In genomic region chr17:10721562-10721961, GRCm38 (mm10) we compare ENCODE assay signal across 10 mouse cellular contexts.
"Had no signal": no experiment of that assay in that cellular context is flagged by ENCODE, and none has a peak within 500 bp of the region (broad histone marks: within the 10 kb centered on the region; RNA-seq: fewer than 3 reads in every experiment).

No protein-coding gene starts in this region.

- H3K36me3 ChIP-seq: limb, embryonic 15.5 days; liver, embryonic 12.5 days; midbrain, embryonic 12.5 days had no signal

- H3K4me1 ChIP-seq: limb, embryonic 15.5 days; liver, embryonic 12.5 days; midbrain, embryonic 12.5 days had no signal

- H3K4me2 ChIP-seq: limb, embryonic 15.5 days; liver, embryonic 12.5 days; lung, embryonic 14.5 days; midbrain, embryonic 12.5 days had no signal

- H3K9ac ChIP-seq: limb, embryonic 15.5 days; liver, embryonic 12.5 days; lung, embryonic 14.5 days; midbrain, embryonic 12.5 days had no signal

- H3K9me3 ChIP-seq: limb, embryonic 15.5 days; liver, embryonic 12.5 days; midbrain, embryonic 12.5 days had no signal

- DNase-seq: kidney, adult 18-20 months; kidney, postnatal 36 days; lung, embryonic 14.5 days; lung, postnatal 10 days; right cerebral cortex, adult 18-20 months; thymus, adult 18-20 months; thymus, postnatal 14 days had no signal

- H3K27me3 ChIP-seq: limb, embryonic 15.5 days; liver, embryonic 12.5 days; midbrain, embryonic 12.5 days had no signal

- H3K27ac ChIP-seq: limb, embryonic 15.5 days; liver, embryonic 12.5 days; midbrain, embryonic 12.5 days had no signal

- H3K4me3 ChIP-seq: limb, embryonic 15.5 days; liver, embryonic 12.5 days; midbrain, embryonic 12.5 days had no signal
